Mouse (Mus musculus): Measurements from ENCODE around the gene Recql5.

DNA sequence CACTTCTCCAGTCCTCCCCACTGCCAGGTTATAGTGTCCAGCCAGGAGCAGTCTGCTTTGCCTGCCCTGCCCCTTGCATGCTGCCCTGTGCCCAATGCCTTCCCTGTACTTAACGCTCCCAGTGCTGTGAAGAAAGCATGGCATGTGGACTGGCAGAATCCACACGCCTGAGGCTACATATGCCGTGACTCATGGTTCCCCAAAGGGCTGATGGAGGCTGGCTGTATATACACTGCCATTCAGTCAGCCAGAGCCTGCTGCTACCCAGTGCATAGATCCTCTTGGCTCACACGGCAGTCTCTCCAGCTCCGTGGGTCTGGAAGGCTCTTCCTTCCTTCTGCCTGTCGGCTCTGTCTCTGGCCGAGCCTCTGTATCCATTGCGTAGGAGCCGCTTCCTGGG lies 15.0 kb upstream of the Recql5 start:
- no peak for TF ChIP-seq CTCF (IDR thresholded peaks at IDR 0.05; ENCODE audit: borderline replicate concordance, insufficient read depth, low read length)
- no peak for TF ChIP-seq POLR2A (IDR thresholded peaks at IDR 0.05; ENCODE audit: low read depth, low read length)

Measured in embryonic fibroblast, embryonic 13.5 days (primary cell).